Mouse (Mus musculus) testis, adult 2 months (tissue): Measurements from ENCODE around the gene Tex33. TPM values are rescaled to one million over a fixed set of nuclear protein-coding genes. Genes with fewer than 3 reads are reported as not detected.

ENCODE experiments used
- H3K27ac ChIP-seq: fragments of 200-500 bp; 2 replicates; pipeline ENCODE4 v1.5.1; 2012; ENCODE audit warnings: low read depth, low read length; ENCODE audit not compliant: control insufficient read depth, insufficient read depth
- H3K27me3 ChIP-seq: fragments of 200-500 bp; 2 replicates; pipeline ENCODE4 v1.6.1; 2012; ENCODE audit warnings: mild to moderate bottlenecking, low read length, moderate library complexity; ENCODE audit not compliant: control insufficient read depth, insufficient read depth
- H3K36me3 ChIP-seq: fragments of 200-500 bp; 2 replicates; pipeline ENCODE4 v1.6.1; 2012; ENCODE audit warnings: mild to moderate bottlenecking, low read length; ENCODE audit not compliant: control insufficient read depth, insufficient read depth
- H3K4me1 ChIP-seq: fragments of 200-500 bp; 2 replicates; pipeline ENCODE4 v1.6.1; 2012; ENCODE audit warnings: low read length; ENCODE audit not compliant: control insufficient read depth, insufficient read depth
- H3K4me3 ChIP-seq: fragments of 200-500 bp; 2 replicates; pipeline ENCODE4 v1.5.1; 2012; ENCODE audit warnings: low read depth, mild to moderate bottlenecking, low read length, moderate library complexity, mixed read lengths; ENCODE audit not compliant: control insufficient read depth
- CTCF ChIP-seq: fragments of 200-500 bp; IDR thresholded peaks from 2 replicates; pipeline ENCODE4 v1.5.1; 2012; ENCODE audit warnings: low read depth, mild to moderate bottlenecking, inconsistent platforms, low read length, moderate library complexity; ENCODE audit not compliant: control insufficient read depth, insufficient read depth, insufficient replicate concordance
- POLR2A ChIP-seq: fragments of 200-500 bp; IDR thresholded peaks from 2 replicates; pipeline ENCODE4 v1.6.1; 2012; ENCODE audit warnings: low read depth, mild to moderate bottlenecking, inconsistent platforms, low read length, moderate library complexity; ENCODE audit not compliant: control insufficient read depth
- polyA plus RNA-seq: library from polyadenylated mRNA; depleted of rRNA; stranded (reverse); fragments of >200 nt; gene quantifications from 2 replicates; pipeline ENCODE4 v1.2.3, GENCODE M21; 2012; rRNA removed

Tex33 gene
- polyA plus RNA-seq, 1 experiment = 1,395 TPM

DNA sequence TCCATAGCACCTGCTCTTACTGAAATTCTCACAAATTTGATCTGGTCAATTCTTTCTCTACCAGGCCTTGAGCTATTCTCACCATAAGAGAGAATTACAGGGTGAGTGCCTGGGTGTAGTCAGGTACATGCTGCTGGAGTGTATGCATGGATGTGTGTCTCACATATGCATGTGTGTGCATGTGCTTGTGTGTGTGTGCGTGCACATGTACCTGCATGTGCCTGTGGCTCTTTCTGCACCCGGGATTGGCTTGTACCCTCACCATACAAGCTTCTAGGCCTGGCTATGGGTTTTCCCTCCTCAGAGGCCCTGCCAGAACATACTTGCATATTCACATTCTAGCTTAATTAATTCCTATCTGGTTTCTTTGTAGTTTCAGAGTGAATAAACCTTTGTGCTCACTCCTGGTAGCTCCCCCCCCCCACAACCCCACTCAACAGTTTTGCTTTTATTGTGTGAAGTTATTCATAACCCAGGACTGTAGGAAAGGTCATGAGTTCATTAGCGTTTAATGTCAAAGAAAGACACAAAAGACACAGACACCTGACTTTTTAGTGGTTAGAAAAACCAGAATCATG lies 67.1 kb downstream of the Tex33 start:
- Histone ChIP-seq H3K4me3 (no peak overlapping the region), H3K36me3 (no peaks in the 10 kb centered on the region), H3K27me3 (no peaks in the 10 kb centered on the region), H3K4me1 (no peaks in the 10 kb centered on the region), H3K27ac (no peak overlapping the region)
- no peak for TF ChIP-seq CTCF
- no peak for TF ChIP-seq POLR2A

Other genes with a start within 250 kb of the Tex33 start
- gene Ift27, start 221.8 kb downstream of the Tex33 start, polyA plus RNA-seq = 62.2 and 75.4 TPM in 2 replicates
- gene Pvalb, start 189.5 kb downstream of the Tex33 start, polyA plus RNA-seq = not detected in 2 replicates
- gene Ncf4, start 151.1 kb downstream of the Tex33 start, polyA plus RNA-seq = 0.68 and 1.9 TPM in 2 replicates
- 1.9 and 2.1 TPM in 2 replicates for gene Csf2rb2, start 90.2 kb downstream of the Tex33 start, polyA plus RNA-seq
- gene Csf2rb, start 70.2 kb downstream of the Tex33 start, polyA plus RNA-seq = 0.95 and 1.1 TPM in 2 replicates
- 29.8 and 38.6 TPM in 2 replicates for gene Tst, start 10.0 kb upstream of the Tex33 start, polyA plus RNA-seq
- gene Mpst, start 10.5 kb upstream of the Tex33 start, polyA plus RNA-seq = 5.1 and 6.4 TPM in 2 replicates
- gene Kctd17, start 32.7 kb upstream of the Tex33 start, polyA plus RNA-seq = 12.2 and 12.3 TPM in 2 replicates
- gene Tmprss6, start 72.7 kb upstream of the Tex33 start, polyA plus RNA-seq = 0.74 and 1.4 TPM in 2 replicates
- 0.47 and 0.59 TPM in 2 replicates for gene Il2rb, start 99.4 kb upstream of the Tex33 start, polyA plus RNA-seq
- gene C1qtnf6, start 135.5 kb upstream of the Tex33 start, polyA plus RNA-seq = 8.2 and 9.8 TPM in 2 replicates
- gene Sstr3, start 148.8 kb upstream of the Tex33 start, polyA plus RNA-seq = 6.0 and 7.0 TPM in 2 replicates
- 5.5 and 9.6 TPM in 2 replicates for gene Rac2, start 176.9 kb upstream of the Tex33 start, polyA plus RNA-seq
- 1.4 and 1.9 TPM in 2 replicates for gene Cyth4, start 201.1 kb upstream of the Tex33 start, polyA plus RNA-seq